Mouse (Mus musculus) lung, adult 2 months (tissue): ENCODE measurements at regions not wholly inside any gene's neighbourhood (a gene's known extent, or its start where the extent isn't known, plus 50 kb on each side); places are given as distances from the start of the nearest gene placed in this dataset.

Experiments used
- CTCF ChIP-seq: fragments of 200-500 bp; IDR thresholded peaks from 2 replicates; pipeline ENCODE4 v1.5.1; 2011; ENCODE audit warnings: mild to moderate bottlenecking, low read length, control low read depth; ENCODE audit not compliant: insufficient read depth
- POLR2A ChIP-seq: fragments of 200-500 bp; IDR thresholded peaks from 2 replicates; pipeline ENCODE4 v1.6.1; 2011; ENCODE audit warnings: low read depth, mild to moderate bottlenecking, control low read depth, low read length, borderline replicate concordance; ENCODE audit errors: extremely low read depth

- no peak for TF ChIP-seq POLR2A
- no peak for TF ChIP-seq CTCF
Observed at GRCm38 (mm10) chr11:94880896-94881840, 54.9 kb upstream of the Col1a1 start.
